Mouse (Mus musculus): ENCODE results near the gene Tyk2.
A peak's percentile ranks its signal among the peaks of the same experiment; 100 is the strongest.

DNA sequence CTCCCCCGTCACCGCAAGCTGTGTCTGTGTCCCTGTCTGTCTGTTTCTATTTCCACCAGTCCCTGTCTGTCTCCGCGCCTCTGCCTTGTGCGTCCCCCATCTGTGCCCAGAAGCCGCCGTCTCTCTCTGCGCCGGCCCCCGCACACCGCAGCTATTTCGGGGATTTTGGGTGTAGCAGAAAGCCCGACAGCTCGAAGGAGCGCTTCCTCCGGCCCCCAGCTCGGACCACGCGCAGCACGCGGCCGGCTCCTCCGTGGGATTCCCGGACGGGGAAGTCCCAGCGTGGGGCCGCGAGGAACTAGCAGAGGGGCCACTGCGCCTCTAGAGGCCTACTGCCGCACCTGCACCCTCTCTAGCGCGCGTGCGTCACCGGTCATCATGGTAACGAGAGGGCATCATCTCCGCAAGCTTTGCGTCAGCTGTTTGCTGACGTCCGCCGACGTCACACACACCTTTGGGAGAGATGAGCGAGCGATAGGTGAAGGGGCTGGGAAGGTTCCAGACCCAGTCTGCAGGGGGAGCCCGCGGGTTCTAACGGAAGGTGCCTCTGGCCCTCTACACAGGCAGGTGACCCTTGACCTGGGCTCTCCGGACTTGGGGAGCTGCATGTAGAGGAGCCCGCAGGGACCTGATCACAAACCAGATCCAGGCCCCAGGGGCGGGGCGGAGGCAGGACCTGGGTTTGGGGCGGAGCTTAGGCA lies 30.3 kb upstream of the Tyk2 start:
- peak; percentile 95 for TF ChIP-seq CTCF (IDR thresholded peaks at IDR 0.05; ENCODE audit: control insufficient read depth, insufficient read depth, insufficient replicate concordance, low read depth, low read length)
- peak; percentile 62; the same call in 1 of the 2 replicates for TF ChIP-seq POLR2A (IDR thresholded peaks at IDR 0.05; ENCODE audit: control insufficient read depth, low read depth, low read length)

Data from testis, adult 2 months (tissue).